Mouse (Mus musculus) ES-Bruce4 (cell line): ENCODE results near the gene Rabep2. TPM values are rescaled to one million over a fixed set of nuclear protein-coding genes. Genes with fewer than 3 reads are reported as not detected.
A peak's percentile ranks its signal among the peaks of the same experiment; 100 is the strongest.
"Not testable (repeated sequence)": the region's sequence is repeated elsewhere in the genome, so short reads cannot be mapped to it uniquely, and the experiment has no call there.

ENCODE experiments used
- H3K27ac ChIP-seq: 2 replicates; pipeline ENCODE4 v1.5.1; 2012; ENCODE audit warnings: low read length, inconsistent platforms; ENCODE audit not compliant: insufficient read depth
- H3K27me3 ChIP-seq: 2 replicates; pipeline ENCODE4 v1.6.1; 2012; ENCODE audit warnings: mild to moderate bottlenecking, low read length, inconsistent platforms; ENCODE audit not compliant: control insufficient read depth, poor library complexity, insufficient read depth, severe bottlenecking
- H3K36me3 ChIP-seq: 2 replicates; pipeline ENCODE4 v1.6.1; 2012; ENCODE audit warnings: inconsistent platforms, mild to moderate bottlenecking, low read length, moderate library complexity; ENCODE audit not compliant: control insufficient read depth, poor library complexity, insufficient read depth, severe bottlenecking
- H3K4me1 ChIP-seq: one replicate; pipeline ENCODE4 v1.8.1; 2011; ENCODE audit warnings: low read length; ENCODE audit not compliant: control insufficient read depth, insufficient read depth
- H3K4me3 ChIP-seq: 2 replicates; pipeline ENCODE4 v1.5.1; 2011; ENCODE audit warnings: low read depth, mild to moderate bottlenecking, low read length
- H3K9ac ChIP-seq: 2 replicates; pipeline ENCODE4 v1.6.1; 2012; ENCODE audit warnings: low read depth, mild to moderate bottlenecking, inconsistent platforms; ENCODE audit not compliant: poor library complexity, severe bottlenecking
- H3K9me3 ChIP-seq: replicated peaks from 2 replicates; pipeline ENCODE4 v1.6.1; 2012; ENCODE audit warnings: mild to moderate bottlenecking, low read length, inconsistent platforms; ENCODE audit not compliant: control insufficient read depth, poor library complexity, insufficient read depth, severe bottlenecking
- CTCF ChIP-seq: IDR thresholded peaks from one replicate; pipeline ENCODE4 v1.8.1; 2011; ENCODE audit warnings: low read depth, low read length
- EP300 ChIP-seq: IDR thresholded peaks from 2 replicates; pipeline ENCODE4 v1.6.1; 2011; ENCODE audit warnings: low read depth, low read length; ENCODE audit not compliant: insufficient read depth
- POLR2A ChIP-seq: IDR thresholded peaks from one replicate; pipeline ENCODE4 v1.8.1; 2011; ENCODE audit warnings: low read length; ENCODE audit not compliant: insufficient read depth
- polyA plus RNA-seq: library from polyadenylated mRNA; stranded (reverse); fragments of >200 nt; gene quantifications from 2 replicates; pipeline ENCODE4 v1.2.4, GENCODE M21; 2011; ENCODE audit warnings: low read depth; ENCODE audit not compliant: missing spikeins, insufficient read depth, insufficient read length

Rabep2 gene
- polyA plus RNA-seq, 1 experiment, result 18.5 TPM

DNA sequence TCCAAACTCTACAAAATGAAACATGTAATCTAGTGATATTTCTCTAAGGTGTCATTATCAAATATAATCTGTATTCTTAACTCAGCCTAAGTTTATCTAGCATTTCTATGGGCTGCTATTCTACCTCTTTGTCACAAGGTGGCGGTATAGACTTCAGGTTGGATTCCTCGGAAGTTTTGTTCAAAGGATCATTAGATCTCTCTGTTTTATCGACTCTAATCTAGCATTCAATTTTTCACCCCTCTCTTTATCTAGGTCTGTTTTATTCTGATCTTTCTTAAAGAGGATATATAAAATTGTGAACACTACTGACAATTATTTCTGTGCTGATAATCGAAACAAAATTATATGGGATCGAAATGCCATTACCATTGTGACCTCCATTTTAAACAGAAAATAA, 53.1 kb downstream of the Rabep2 start:
- no peaks in the 10 kb centered on the region for H3K4me1 ChIP-seq
- no peaks in the 10 kb centered on the region for H3K27me3 ChIP-seq
- no peaks in the 10 kb centered on the region for H3K36me3 ChIP-seq
- no peak overlapping the region for H3K9ac ChIP-seq
- 0 out of 2 replicates have a peak overlapping the region, but pooled peaks have one; percentile 13 for H3K4me3 ChIP-seq
- H3K9me3 ChIP-seq, result no peaks in the 10 kb centered on the region
- TF ChIP-seq EP300, result no peak
- no peak for TF ChIP-seq CTCF
- TF ChIP-seq POLR2A, result no peak
- H3K27ac ChIP-seq, result no peak overlapping the region

DNA sequence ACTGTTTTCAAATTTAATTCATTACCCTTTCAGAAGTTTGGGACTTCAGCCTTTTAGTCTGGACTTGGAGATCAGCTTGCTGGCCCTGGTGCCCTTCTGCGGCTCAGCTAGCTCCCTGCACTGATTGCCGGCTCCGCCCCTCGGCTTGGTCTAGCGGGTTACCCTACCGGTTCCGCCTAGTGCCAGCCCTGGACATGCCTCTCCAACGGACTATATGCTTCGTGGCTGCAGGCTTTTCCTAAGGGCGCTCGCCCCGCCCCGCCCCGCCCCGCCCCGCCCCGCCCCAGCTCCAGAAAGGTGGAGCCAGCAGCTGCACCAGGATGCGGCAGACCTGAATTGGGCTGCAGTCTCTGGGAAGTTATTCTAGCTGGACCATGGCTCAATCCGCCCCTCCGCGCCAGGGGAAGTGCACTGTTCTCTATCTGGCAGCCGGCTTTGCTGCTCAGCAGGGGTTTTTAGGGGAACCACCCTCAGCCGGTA, 53.9 kb downstream of the Rabep2 start:
- no peaks in the 10 kb centered on the region for H3K36me3 ChIP-seq

GRCm38 (mm10) chr7:126487052-126487483, 58.5 kb downstream of the Rabep2 start, which contains the start of gene Tufm:
Gene Tufm (plus strand): TSS chr7:126487361.
- Histone ChIP-seq H3K9ac (peak within 1 kb of the TSS; percentile 88), H3K4me1 (no peaks in the 10 kb centered on the region), H3K9me3 (no peaks in the 10 kb centered on the region)

More for the DNA sequence above, 53.9 kb downstream of the Rabep2 start:
- TF ChIP-seq CTCF (no peak), POLR2A (peak; percentile 38), EP300 (no peak; the same call in 1 of the 2 replicates)
- peak overlapping the region; percentile 43 for H3K4me3 ChIP-seq
- H3K4me1 ChIP-seq, result no peaks in the 10 kb centered on the region
- H3K27ac ChIP-seq, result peak overlapping the region; percentile 85
- no peaks in the 10 kb centered on the region for H3K9me3 ChIP-seq
- H3K27me3 ChIP-seq, result no peaks in the 10 kb centered on the region
- H3K9ac ChIP-seq, result peak overlapping the region; percentile 75

DNA sequence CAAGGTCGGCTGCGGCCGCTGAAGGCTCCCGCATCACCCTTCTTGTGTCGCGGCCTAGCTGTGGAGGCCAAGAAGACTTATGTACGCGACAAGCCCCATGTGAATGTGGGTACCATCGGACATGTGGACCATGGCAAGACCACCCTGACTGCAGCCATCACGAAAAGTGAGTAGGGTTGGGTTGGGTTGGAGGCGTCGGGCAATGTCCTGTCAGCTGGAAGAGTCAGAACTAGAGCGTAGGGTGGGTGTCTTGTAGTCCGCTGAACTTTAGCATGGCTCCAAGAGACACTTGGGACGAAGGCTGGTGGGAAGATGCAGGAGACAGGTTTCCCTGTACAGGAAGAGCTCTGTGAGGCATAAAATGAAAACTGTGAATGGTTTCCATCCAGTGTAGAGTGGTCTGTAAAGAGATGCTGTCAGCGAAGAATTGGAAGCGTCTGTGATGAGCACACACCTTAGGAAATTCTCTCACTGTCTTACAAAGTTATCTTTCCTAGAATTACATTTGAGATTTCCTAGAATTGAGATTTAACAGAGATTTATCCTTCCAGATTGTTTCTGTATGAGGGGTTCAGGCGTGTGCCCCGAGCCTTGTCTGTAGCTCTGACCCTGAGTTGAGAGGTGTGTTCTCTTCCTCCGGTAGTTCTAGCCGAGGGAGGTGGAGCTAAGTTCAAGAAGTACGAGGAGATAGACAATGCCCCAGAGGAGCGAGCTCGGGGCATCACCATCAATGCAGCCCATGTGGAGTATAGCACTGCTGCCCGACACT, 59.2 kb downstream of the Rabep2 start:
- not testable (repeated sequence) for H3K27ac ChIP-seq, H3K4me1 ChIP-seq, H3K27me3 ChIP-seq, H3K9me3 ChIP-seq
- H3K4me3 ChIP-seq, result peak overlapping the region; percentile 93
- H3K36me3 ChIP-seq, result peaks cover 30% of the 10 kb centered on the region
- H3K9ac ChIP-seq, result peak overlapping the region; percentile 88

More at GRCm38 (mm10) chr7:126487052-126487483, 58.5 kb downstream of the Rabep2 start, which contains the start of gene Tufm:
- H3K27ac ChIP-seq, result peak within 1 kb of the TSS; percentile 41; the same call in 1 of the 2 replicates
- H3K4me3 ChIP-seq, result peak within 1 kb of the TSS; percentile 93
- no peaks in the 10 kb centered on the region for H3K27me3 ChIP-seq
- TF ChIP-seq CTCF (no peak), POLR2A (no peak), EP300 (no peak)
- H3K36me3 ChIP-seq, result peaks cover 23% of the 10 kb centered on the region

- H3K27me3 ChIP-seq, result no peaks in the 10 kb centered on the region
- no peaks in the 10 kb centered on the region for H3K9me3 ChIP-seq
- no peaks in the 10 kb centered on the region for H3K4me1 ChIP-seq
- H3K36me3 ChIP-seq, result peaks cover 62% of the 10 kb centered on the region
- H3K4me3 ChIP-seq, result no peak overlapping the region
- no peak overlapping the region for H3K9ac ChIP-seq
- no peak overlapping the region for H3K27ac ChIP-seq
- TF ChIP-seq EP300 (no peak), CTCF (no peak), POLR2A (no peak)
Measured at GRCm38 (mm10) chr7:126491005-126491404, 62.4 kb downstream of the Rabep2 start.

DNA sequence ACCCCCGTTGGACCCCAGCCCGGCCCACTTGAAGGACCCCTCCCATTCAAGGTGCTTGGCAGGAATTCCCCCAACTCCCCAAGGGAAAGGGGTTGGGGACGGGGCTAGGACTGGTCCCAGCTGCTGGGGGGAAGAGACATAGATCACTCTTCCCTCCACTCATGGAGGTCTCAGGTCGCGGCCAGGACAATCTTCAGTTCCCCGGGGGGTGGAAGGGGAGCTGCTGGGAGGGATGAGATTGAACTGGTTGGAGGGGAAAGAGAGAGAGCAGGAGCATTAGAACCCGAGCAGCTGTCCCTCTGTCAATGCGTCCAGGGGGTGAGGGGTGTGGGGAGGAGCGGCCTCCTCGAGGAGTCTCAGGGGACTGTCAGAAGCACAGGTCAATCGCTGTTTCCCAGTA, 63.4 kb downstream of the Rabep2 start:
- H3K9me3 ChIP-seq, result no peaks in the 10 kb centered on the region
- no peaks in the 10 kb centered on the region for H3K4me1 ChIP-seq
- H3K9ac ChIP-seq, result no peak overlapping the region
- no peak overlapping the region for H3K27ac ChIP-seq
- no peak overlapping the region for H3K4me3 ChIP-seq
- H3K36me3 ChIP-seq, result peaks cover 72% of the 10 kb centered on the region
- TF ChIP-seq EP300 (no peak), CTCF (no peak), POLR2A (no peak)
- no peaks in the 10 kb centered on the region for H3K27me3 ChIP-seq
